Mouse (Mus musculus) neural tube, embryonic 12.5 days (tissue): ENCODE data around the gene Hdac4. TPM values are rescaled to one million over a fixed set of nuclear protein-coding genes. Genes with fewer than 3 reads are reported as not detected.

Experiments used
- ATAC-seq: fragments of 200-750 bp; cut with Nextera tagmentation; 2 replicates; pipeline ENCODE4 v1.8.0; 2017; ENCODE audit warnings: low read depth, mild to moderate bottlenecking, moderate TSS enrichment, moderate library complexity; ENCODE audit not compliant: low FRiP score
- H3K27ac ChIP-seq: fragments of 300-500 bp; sonication (generic); 2 replicates; pipeline ENCODE4 v1.5.1; 2016
- H3K27me3 ChIP-seq: fragments of 300-500 bp; sonication (generic); replicated peaks from 2 replicates; pipeline ENCODE4 v1.6.1; 2016; ENCODE audit warnings: mild to moderate bottlenecking
- H3K36me3 ChIP-seq: fragments of 300-500 bp; sonication (generic); 2 replicates; pipeline ENCODE4 v1.6.1; 2016; ENCODE audit warnings: mild to moderate bottlenecking
- H3K4me1 ChIP-seq: fragments of 300-500 bp; sonication (generic); 2 replicates; pipeline ENCODE4 v1.6.1; 2016
- H3K4me2 ChIP-seq: fragments of 300-500 bp; sonication (generic); replicated peaks from 2 replicates; pipeline ENCODE4 v1.6.1; 2016; ENCODE audit warnings: mild to moderate bottlenecking
- H3K4me3 ChIP-seq: fragments of 300-500 bp; sonication (generic); 2 replicates; pipeline ENCODE4 v1.5.1; 2016
- H3K9ac ChIP-seq: fragments of 300-500 bp; sonication (generic); 2 replicates; pipeline ENCODE4 v1.6.1; 2016; ENCODE audit warnings: mild to moderate bottlenecking
- H3K9me3 ChIP-seq: fragments of 300-500 bp; sonication (generic); 2 replicates; pipeline ENCODE4 v1.6.1; 2016; ENCODE audit warnings: mild to moderate bottlenecking
- WGBS: fragments of 180-500 bp; shearing (Covaris S2); methylation state at CpG from one replicate; pipeline ENCODE4 v1.1.7; 2016; 5-methylcytosine and 5-hydroxymethylcytosine counted together
- polyA plus RNA-seq: library from polyadenylated mRNA; unstranded; fragments of >200 nt; fragmentation: Nextera tagmentation; extraction: Ambion mirVana; gene quantifications from 2 replicates; pipeline ENCODE4 v1.2.1, GENCODE M21; 2016

Hdac4 gene
- polyA plus RNA-seq, 1 experiment from 2014 or later: 26.6 TPM

DNA sequence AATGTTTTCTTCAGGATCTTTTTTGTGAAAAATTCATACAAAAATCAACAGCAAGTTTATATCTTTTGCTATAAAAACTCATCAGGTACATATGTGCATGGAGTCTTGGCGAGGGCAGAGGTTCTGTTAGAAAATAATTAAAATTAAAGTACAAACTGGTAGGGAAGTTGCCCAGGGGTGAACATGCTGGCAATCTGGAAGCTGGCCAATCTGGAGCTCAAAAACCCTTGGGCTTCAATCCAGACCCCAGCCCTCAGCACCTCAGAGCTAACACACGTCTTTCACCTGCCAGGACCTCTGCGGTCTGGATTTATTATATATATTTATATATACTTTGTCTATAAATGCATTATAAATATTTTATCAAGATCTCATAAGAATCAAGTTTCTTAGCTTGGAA lies 263.7 kb downstream of the Hdac4 start:
- Histone ChIP-seq H3K4me3 (no peak overlapping the region), H3K9ac (no peak overlapping the region), H3K4me2 (no peak overlapping the region), H3K4me1 (no peaks in the 10 kb centered on the region), H3K27ac (no peak overlapping the region), H3K27me3 (no peaks in the 10 kb centered on the region), H3K9me3 (no peaks in the 10 kb centered on the region), H3K36me3 (peaks cover 45% of the 10 kb centered on the region)
- 87% methylated on average over 3 of the region's 3 CpGs for WGBS
- ATAC-seq: no peak

- Histone ChIP-seq H3K9ac (no peak overlapping the region), H3K27ac (no peak overlapping the region), H3K9me3 (no peaks in the 10 kb centered on the region), H3K4me1 (no peaks in the 10 kb centered on the region), H3K27me3 (no peaks in the 10 kb centered on the region), H3K36me3 (peaks cover 45% of the 10 kb centered on the region), H3K4me2 (no peak overlapping the region), H3K4me3 (no peak overlapping the region)
- 90% methylated on average over 10 of the region's 10 CpGs for WGBS
- no peak for ATAC-seq
Observed at GRCm38 (mm10) chr1:91931196-91931595, 264.3 kb downstream of the Hdac4 start.

GRCm38 (mm10) chr1:91929051-91929450 lies 266.4 kb downstream of the Hdac4 start:
- no peak for ATAC-seq
- Histone ChIP-seq H3K4me1 (no peaks in the 10 kb centered on the region), H3K9ac (no peak overlapping the region), H3K4me3 (no peak overlapping the region), H3K4me2 (no peak overlapping the region), H3K9me3 (no peaks in the 10 kb centered on the region), H3K27ac (no peak overlapping the region), H3K36me3 (peaks cover 36% of the 10 kb centered on the region), H3K27me3 (no peaks in the 10 kb centered on the region)
- 95% methylated on average over 13 of the region's 13 CpGs for WGBS

DNA sequence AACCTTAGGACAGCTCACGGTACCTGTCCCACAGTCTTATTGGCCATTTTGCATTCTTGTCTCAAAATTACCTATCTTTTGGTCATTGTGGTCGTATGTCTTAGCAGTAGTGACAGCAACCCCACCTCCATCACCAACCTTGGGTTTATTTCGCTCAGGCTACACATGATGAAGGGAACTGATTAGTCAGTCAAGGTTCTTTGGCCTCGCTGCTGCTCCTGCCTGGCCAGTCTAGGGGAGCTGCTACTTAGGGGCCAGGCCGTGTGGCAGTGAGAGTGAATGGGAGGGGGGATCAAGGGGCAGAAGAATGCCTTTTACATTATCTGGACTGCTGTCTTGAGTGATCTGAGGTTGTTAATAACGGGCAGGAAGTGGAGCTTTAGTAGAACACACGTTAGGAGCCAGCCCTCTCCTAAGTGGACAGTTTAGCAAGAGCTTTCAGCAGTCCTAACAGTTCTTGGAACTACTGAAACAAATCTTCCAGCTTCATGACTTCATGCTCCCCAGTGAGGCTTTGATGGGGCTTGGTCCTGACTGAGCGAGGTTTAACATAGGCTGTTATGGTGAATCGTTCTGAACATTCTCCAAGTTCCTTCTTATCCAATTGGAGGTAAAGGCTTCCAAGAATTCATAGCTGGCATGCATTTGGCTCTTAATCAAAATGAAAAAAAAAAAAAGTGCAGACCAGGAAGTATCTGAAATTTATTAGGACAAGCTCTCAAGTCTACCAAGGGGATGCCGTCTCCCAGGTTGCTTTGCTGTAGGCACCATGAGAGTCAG lies 267.8 kb downstream of the Hdac4 start:
- Histone ChIP-seq H3K36me3 (peaks cover 23% of the 10 kb centered on the region), H3K4me1 (no peaks in the 10 kb centered on the region), H3K4me2 (no peak overlapping the region), H3K9me3 (no peaks in the 10 kb centered on the region), H3K4me3 (no peak overlapping the region), H3K9ac (no peak overlapping the region), H3K27me3 (no peaks in the 10 kb centered on the region), H3K27ac (no peak overlapping the region)
- 90% methylated on average over 10 of the region's 10 CpGs for WGBS
- no peak for ATAC-seq

DNA sequence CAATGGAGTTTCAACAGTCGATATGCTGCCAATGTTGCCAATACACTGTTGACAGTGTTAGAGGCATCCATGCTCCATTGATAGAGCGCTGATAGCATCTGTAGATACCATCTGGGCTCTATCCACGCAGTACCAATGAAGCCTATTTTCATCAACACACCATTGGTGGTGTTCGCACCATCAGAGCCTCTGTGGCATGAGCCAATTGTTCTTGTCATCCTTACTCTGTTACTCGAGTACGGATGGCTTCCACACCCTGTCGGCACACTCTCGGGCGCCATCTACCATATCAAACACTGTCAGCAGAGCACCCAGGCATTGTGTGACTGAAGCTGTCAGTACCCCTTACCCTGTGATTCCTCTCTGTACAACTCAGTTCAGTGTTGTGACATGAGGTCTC lies 271.9 kb downstream of the Hdac4 start:
- Histone ChIP-seq H3K27ac (no peak overlapping the region), H3K4me1 (no peaks in the 10 kb centered on the region), H3K9me3 (no peaks in the 10 kb centered on the region), H3K9ac (no peak overlapping the region), H3K4me3 (no peak overlapping the region), H3K4me2 (no peak overlapping the region), H3K36me3 (peaks cover 5% of the 10 kb centered on the region), H3K27me3 (no peaks in the 10 kb centered on the region)
- 94% methylated on average over 9 of the region's 9 CpGs for WGBS
- ATAC-seq: no peak

- Histone ChIP-seq H3K9ac (no peak overlapping the region), H3K9me3 (no peaks in the 10 kb centered on the region), H3K27me3 (no peaks in the 10 kb centered on the region), H3K4me2 (no peak overlapping the region), H3K4me1 (no peaks in the 10 kb centered on the region), H3K27ac (no peak overlapping the region), H3K4me3 (no peak overlapping the region), H3K36me3 (no peaks in the 10 kb centered on the region)
- no peak for ATAC-seq
- WGBS: 88% methylated on average over 7 of the region's 7 CpGs
Observed at GRCm38 (mm10) chr1:91922235-91923152, 273.0 kb downstream of the Hdac4 start.

DNA sequence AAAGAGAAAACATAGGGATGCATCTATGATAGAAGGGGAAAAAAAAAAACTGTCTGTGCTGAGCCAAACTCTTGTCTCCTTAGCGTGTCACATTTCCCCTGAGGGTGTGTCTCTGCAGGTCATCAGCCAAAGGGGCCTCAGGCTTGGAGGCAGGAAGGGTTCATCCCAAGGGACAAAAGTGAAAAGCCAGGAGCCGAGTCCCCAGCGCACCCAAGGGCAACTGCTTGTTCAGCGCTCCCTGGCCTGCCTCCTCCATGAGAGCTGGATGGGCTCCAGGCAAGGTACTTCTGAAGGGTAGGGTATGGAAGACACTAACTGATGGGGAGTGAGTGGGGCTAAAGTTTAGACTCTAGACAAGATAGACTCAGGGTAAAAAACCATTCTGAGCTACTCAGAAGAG lies 273.8 kb downstream of the Hdac4 start:
- H3K4me3 ChIP-seq: no peak overlapping the region
- H3K27ac ChIP-seq: no peak overlapping the region
- no peaks in the 10 kb centered on the region for H3K36me3 ChIP-seq
- no peaks in the 10 kb centered on the region for H3K9me3 ChIP-seq
- H3K9ac ChIP-seq: no peak overlapping the region
- ATAC-seq: no peak
- H3K4me1 ChIP-seq: no peaks in the 10 kb centered on the region
- H3K27me3 ChIP-seq: no peaks in the 10 kb centered on the region
- H3K4me2 ChIP-seq: no peak overlapping the region
- WGBS: 85% methylated on average over 4 of the region's 4 CpGs

GRCm38 (mm10) chr1:91921279-91921678 lies 274.2 kb downstream of the Hdac4 start:
- no peak for ATAC-seq
- no peak overlapping the region for H3K27ac ChIP-seq
- no peak overlapping the region for H3K4me2 ChIP-seq
- no peaks in the 10 kb centered on the region for H3K36me3 ChIP-seq
- H3K9me3 ChIP-seq: no peaks in the 10 kb centered on the region
- no peaks in the 10 kb centered on the region for H3K27me3 ChIP-seq
- no peak overlapping the region for H3K9ac ChIP-seq
- no peaks in the 10 kb centered on the region for H3K4me1 ChIP-seq
- no peak overlapping the region for H3K4me3 ChIP-seq
- 71% methylated on average over 5 of the region's 5 CpGs for WGBS

GRCm38 (mm10) chr1:91920038-91920589 lies 275.4 kb downstream of the Hdac4 start:
- H3K4me3 ChIP-seq: no peak overlapping the region
- H3K9me3 ChIP-seq: no peaks in the 10 kb centered on the region
- no peak for ATAC-seq
- H3K27ac ChIP-seq: no peak overlapping the region
- WGBS: 46% methylated on average over 7 of the region's 7 CpGs
- H3K27me3 ChIP-seq: no peaks in the 10 kb centered on the region
- no peaks in the 10 kb centered on the region for H3K36me3 ChIP-seq
- H3K4me1 ChIP-seq: no peaks in the 10 kb centered on the region
- no peak overlapping the region for H3K9ac ChIP-seq
- no peak overlapping the region for H3K4me2 ChIP-seq

DNA sequence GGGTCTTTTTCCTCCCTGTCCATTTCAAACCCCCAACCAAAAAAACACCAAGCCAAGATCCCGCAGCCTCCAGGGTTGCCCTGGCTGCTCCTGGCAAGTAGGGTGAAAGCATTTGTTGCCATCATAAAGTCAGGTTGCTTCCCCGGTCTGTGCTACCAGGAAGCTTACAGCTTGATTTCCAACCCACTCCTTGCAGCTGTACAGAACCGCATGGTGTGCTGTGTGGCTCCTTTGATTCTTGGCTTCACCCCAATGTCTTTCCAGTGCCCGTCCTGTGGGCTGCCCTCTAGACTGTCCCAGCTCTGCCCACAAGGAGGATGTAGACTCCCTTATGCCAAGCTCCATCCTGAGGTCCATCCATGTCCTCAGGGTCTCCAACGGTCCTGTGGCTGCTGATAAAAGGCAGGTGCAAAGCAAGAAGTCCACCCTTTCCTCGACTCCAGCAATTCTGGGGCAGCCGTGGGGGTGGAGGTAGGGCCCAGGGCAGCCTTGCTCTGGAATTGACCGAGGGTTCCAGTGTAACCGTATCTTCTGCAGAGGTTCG lies 277.2 kb downstream of the Hdac4 start:
- Histone ChIP-seq H3K4me3 (no peak overlapping the region), H3K9me3 (no peaks in the 10 kb centered on the region), H3K4me1 (no peaks in the 10 kb centered on the region), H3K36me3 (no peaks in the 10 kb centered on the region), H3K27me3 (no peaks in the 10 kb centered on the region), H3K4me2 (no peak overlapping the region), H3K27ac (no peak overlapping the region), H3K9ac (no peak overlapping the region)
- 88% methylated on average over 10 of the region's 10 CpGs for WGBS
- ATAC-seq: no peak

DNA sequence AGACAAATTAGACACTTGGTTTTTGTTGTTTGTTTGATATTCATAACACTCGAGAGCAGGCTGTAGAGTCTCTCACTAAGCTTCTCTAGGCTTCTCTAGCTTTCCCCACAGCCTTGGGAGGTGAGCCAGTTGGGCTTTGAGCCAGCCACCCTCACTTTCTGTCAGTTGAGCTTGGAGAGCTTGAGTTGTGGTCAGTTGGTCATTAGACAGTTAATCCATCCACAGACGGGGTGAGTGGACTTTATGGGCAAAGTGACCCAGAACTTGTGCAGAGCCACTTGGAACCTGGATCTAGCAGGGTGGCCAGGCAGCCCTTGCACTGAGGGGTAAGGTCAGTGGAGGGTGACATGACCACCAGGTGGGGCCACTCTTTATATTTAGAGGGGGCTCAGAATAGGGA lies 277.9 kb downstream of the Hdac4 start:
- 82% methylated on average over 2 of the region's 2 CpGs for WGBS
- H3K4me2 ChIP-seq: no peak overlapping the region

GRCm38 (mm10) chr1:91915961-91916360 lies 279.5 kb downstream of the Hdac4 start:
- H3K36me3 ChIP-seq: no peaks in the 10 kb centered on the region
- H3K27ac ChIP-seq: no peak overlapping the region
- no peaks in the 10 kb centered on the region for H3K9me3 ChIP-seq
- WGBS: 80% methylated on average over 5 of the region's 5 CpGs
- no peaks in the 10 kb centered on the region for H3K27me3 ChIP-seq
- H3K4me1 ChIP-seq: no peaks in the 10 kb centered on the region
- H3K4me3 ChIP-seq: no peak overlapping the region
- no peak overlapping the region for H3K4me2 ChIP-seq
- no peak overlapping the region for H3K9ac ChIP-seq
- ATAC-seq: no peak

More for the DNA sequence above, 277.9 kb downstream of the Hdac4 start:
- no peaks in the 10 kb centered on the region for H3K27me3 ChIP-seq
- no peaks in the 10 kb centered on the region for H3K4me1 ChIP-seq
- no peak overlapping the region for H3K27ac ChIP-seq
- no peaks in the 10 kb centered on the region for H3K36me3 ChIP-seq
- no peak overlapping the region for H3K4me3 ChIP-seq
- H3K9ac ChIP-seq: no peak overlapping the region
- no peaks in the 10 kb centered on the region for H3K9me3 ChIP-seq
- no peak for ATAC-seq
